Mouse (Mus musculus) forebrain, postnatal 0 days (tissue): ENCODE measurements around the gene Hoxa5. TPM values are rescaled to one million over a fixed set of nuclear protein-coding genes. Genes with fewer than 3 reads are reported as not detected.

ENCODE experiments used
- ATAC-seq: fragments of 200-750 bp; cut with Nextera tagmentation; 2 replicates; pipeline ENCODE4 v1.8.0; 2017; ENCODE audit warnings: mild to moderate bottlenecking, moderate library complexity
- DNase-seq: peaks from one replicate; pipeline ENCODE4 v3.0.0-alpha.2; 2015
- H3K27ac ChIP-seq: fragments of 300-500 bp; sonication (generic); 2 replicates; pipeline ENCODE4 v1.5.1; 2014; ENCODE audit warnings: low read depth, mild to moderate bottlenecking, antibody characterized with exemption, low read length, moderate library complexity, mixed read lengths
- H3K27me3 ChIP-seq: fragments of 300-500 bp; sonication (generic); 2 replicates; pipeline ENCODE4 v1.6.1; 2014; ENCODE audit warnings: mild to moderate bottlenecking, low read length, mixed read lengths; ENCODE audit not compliant: insufficient read depth
- H3K36me3 ChIP-seq: fragments of 300-500 bp; sonication (generic); 2 replicates; pipeline ENCODE4 v1.6.1; 2014; ENCODE audit warnings: mild to moderate bottlenecking, moderate library complexity; ENCODE audit not compliant: insufficient read depth
- H3K4me1 ChIP-seq: fragments of 300-500 bp; sonication (generic); 2 replicates; pipeline ENCODE4 v1.6.1; 2014; ENCODE audit warnings: antibody characterized with exemption; ENCODE audit not compliant: insufficient read depth
- H3K4me2 ChIP-seq: fragments of 300-500 bp; sonication (generic); 2 replicates; pipeline ENCODE4 v1.6.1; 2014; ENCODE audit warnings: low read depth, mild to moderate bottlenecking, moderate library complexity
- H3K4me3 ChIP-seq: fragments of 300-500 bp; sonication (generic); 2 replicates; pipeline ENCODE4 v1.5.1; 2014; ENCODE audit warnings: low read depth, low read length, mixed read lengths
- H3K9ac ChIP-seq: fragments of 300-500 bp; sonication (generic); 2 replicates; pipeline ENCODE4 v1.6.1; 2014; ENCODE audit warnings: mild to moderate bottlenecking
- H3K9me3 ChIP-seq: fragments of 300-500 bp; sonication (generic); 2 replicates; pipeline ENCODE4 v1.6.1; 2016; ENCODE audit warnings: low read length
- CTCF ChIP-seq: sonication (generic); IDR thresholded peaks from 2 replicates; pipeline ENCODE4 v1.5.1; 2016; ENCODE audit warnings: antibody characterized with exemption, control low read depth, low read depth
- WGBS: fragments of 180-500 bp; shearing (Covaris S2); extraction: QIAGEN DNeasy Blood & Tissue Kit; methylation state at CpG from one replicate; pipeline ENCODE4 v1.1.7; 2014; 5-methylcytosine and 5-hydroxymethylcytosine counted together
- polyA plus RNA-seq: library from polyadenylated mRNA; unstranded; fragments of >200 nt; fragmentation: Nextera tagmentation; extraction: Ambion mirVana; gene quantifications from 2 replicates; pipeline ENCODE4 v1.2.1, GENCODE M21; 2015
- total RNA-seq: library from RNA; depleted of rRNA; stranded (reverse); fragments of >200 nt; gene quantifications from 2 replicates; pipeline ENCODE4 v1.2.3, GENCODE M21; 2014

The Hoxa5 gene
- total and polyA plus RNA-seq, 2 experiments from 2014 or later, result not detected

- ATAC-seq (no peak), DNase-seq (no peak)
- no peak overlapping the region for H3K9ac ChIP-seq
- no peak for TF ChIP-seq CTCF
- no peaks in the 10 kb centered on the region for H3K36me3 ChIP-seq
- WGBS, result under 1% methylated on average over 9 of the region's 9 CpGs
- no peak overlapping the region for H3K4me3 ChIP-seq
- H3K27ac ChIP-seq, result no peak overlapping the region
- H3K4me2 ChIP-seq, result no peak overlapping the region
- H3K4me1 ChIP-seq, result no peaks in the 10 kb centered on the region
- peaks cover 95% of the 10 kb centered on the region for H3K27me3 ChIP-seq
- H3K9me3 ChIP-seq, result no peaks in the 10 kb centered on the region
Observed at GRCm38 (mm10) chr6:52177806-52178205, 26.6 kb downstream of the Hoxa5 start.

DNA sequence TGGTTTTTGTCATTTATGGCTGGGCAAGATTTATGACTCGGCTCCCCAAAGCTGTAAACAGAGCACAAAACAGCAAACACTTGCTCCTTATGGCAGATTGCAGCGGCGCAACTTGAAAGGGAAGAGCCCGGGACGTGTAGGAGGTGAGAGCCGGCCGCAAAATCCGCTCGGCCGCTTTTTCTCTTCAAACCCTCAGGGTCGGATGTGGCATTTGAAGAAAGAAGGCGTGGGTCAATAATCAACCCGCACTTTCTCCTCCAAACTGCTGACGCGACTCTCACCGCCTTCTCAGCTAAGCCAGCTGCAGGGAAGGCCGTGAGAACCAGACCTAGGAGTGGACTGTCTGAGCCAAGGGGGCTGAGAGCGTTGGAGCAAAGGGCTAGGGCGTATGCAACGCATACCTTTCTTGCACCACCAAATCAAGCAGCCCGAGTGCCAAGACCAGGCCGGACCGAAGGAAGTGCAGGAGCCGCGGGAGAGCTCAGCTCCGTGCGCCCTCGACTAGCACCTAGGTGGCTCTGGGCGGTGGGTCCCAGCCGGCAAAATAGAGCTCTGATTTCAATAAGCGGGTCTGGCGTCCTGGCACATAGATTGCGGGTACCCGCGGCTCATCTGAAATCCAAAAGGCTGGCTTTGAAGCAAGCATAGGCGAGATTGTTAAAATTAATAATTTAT is 27.2 kb downstream of the Hoxa5 start, which contains the start of gene 5730596B20Rik:
TSS of gene 5730596B20Rik (plus strand) at position 438 of the 675 bp plus-strand sequence.
- H3K4me1 ChIP-seq, result no peaks in the 10 kb centered on the region
- DNase-seq (no peak), ATAC-seq (no peak)
- H3K27ac ChIP-seq, result no peak within 1 kb of the TSS
- no peaks in the 10 kb centered on the region for H3K9me3 ChIP-seq
- no peak for TF ChIP-seq CTCF
- H3K9ac ChIP-seq, result no peak within 1 kb of the TSS
- peaks cover 95% of the 10 kb centered on the region for H3K27me3 ChIP-seq
- H3K36me3 ChIP-seq, result no peaks in the 10 kb centered on the region
- H3K4me3 ChIP-seq, result no peak within 1 kb of the TSS
- no peak within 1 kb of the TSS for H3K4me2 ChIP-seq
- WGBS, result 4% methylated on average over 36 of the region's 36 CpGs

GRCm38 (mm10) chr6:52176391-52176790 is 28.0 kb downstream of the Hoxa5 start:
- Histone ChIP-seq H3K4me3 (no peak overlapping the region), H3K27ac (no peak overlapping the region), H3K9me3 (no peaks in the 10 kb centered on the region), H3K9ac (no peak overlapping the region), H3K4me1 (no peaks in the 10 kb centered on the region), H3K4me2 (no peak overlapping the region), H3K36me3 (no peaks in the 10 kb centered on the region), H3K27me3 (peaks cover 95% of the 10 kb centered on the region)
- DNase-seq (no peak), ATAC-seq (no peak)
- TF ChIP-seq CTCF, result no peak
- WGBS, result 2% methylated on average over 6 of the region's 6 CpGs

GRCm38 (mm10) chr6:52175864-52176263 is 28.5 kb downstream of the Hoxa5 start:
- no peak overlapping the region for H3K4me2 ChIP-seq

DNA sequence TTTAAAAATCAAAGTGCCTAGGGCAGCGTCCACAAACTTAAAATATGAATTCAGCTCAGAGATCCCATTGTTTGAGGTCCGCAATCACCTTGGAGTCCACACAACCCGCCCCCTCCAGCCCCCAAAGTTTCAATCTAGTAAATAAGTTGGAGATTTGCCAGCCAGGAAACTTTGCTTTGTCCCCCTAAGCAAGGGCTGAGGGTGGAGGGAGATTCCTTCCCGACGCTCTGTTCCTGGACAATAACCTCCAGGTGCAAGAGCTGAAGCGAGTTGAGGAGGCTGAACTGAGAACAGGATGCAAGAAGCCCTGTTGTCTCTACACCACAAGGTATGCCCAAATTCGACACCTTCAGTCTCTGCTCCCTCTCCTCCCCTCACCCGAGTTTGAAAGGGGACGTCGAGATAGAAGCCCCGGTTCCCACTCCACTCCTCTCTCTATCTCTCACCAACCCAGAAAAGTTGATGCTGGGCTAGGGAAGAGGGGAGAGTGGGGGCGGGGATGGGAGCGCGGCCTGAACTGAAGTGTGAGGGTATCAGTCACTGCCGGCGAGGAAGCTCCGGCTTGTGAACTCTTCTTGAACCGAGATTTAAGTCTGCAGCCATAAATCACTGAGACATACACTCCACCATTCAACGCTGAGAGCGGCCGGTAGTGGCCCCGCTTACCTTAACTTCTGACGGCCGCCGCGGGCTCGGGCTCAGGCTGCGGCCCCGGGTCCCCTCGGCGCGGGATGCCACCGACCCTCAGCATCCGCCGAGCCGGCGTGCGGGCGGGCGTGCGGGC is 29.2 kb downstream of the Hoxa5 start:
- 1% methylated on average over 41 of the region's 41 CpGs for WGBS
- no peak overlapping the region for H3K27ac ChIP-seq
- H3K27me3 ChIP-seq, result peaks cover 95% of the 10 kb centered on the region
- DNase-seq (no peak), ATAC-seq (no peak)
- no peaks in the 10 kb centered on the region for H3K36me3 ChIP-seq
- no peak overlapping the region for H3K4me2 ChIP-seq
- no peaks in the 10 kb centered on the region for H3K9me3 ChIP-seq
- no peak overlapping the region for H3K9ac ChIP-seq
- no peaks in the 10 kb centered on the region for H3K4me1 ChIP-seq
- H3K4me3 ChIP-seq, result no peak overlapping the region
- TF ChIP-seq CTCF, result no peak

More at GRCm38 (mm10) chr6:52175864-52176263, 28.5 kb downstream of the Hoxa5 start:
- Histone ChIP-seq H3K27me3 (peaks cover 95% of the 10 kb centered on the region), H3K9ac (no peak overlapping the region), H3K9me3 (no peaks in the 10 kb centered on the region), H3K27ac (no peak overlapping the region), H3K4me3 (no peak overlapping the region), H3K4me1 (no peaks in the 10 kb centered on the region), H3K36me3 (no peaks in the 10 kb centered on the region)
- TF ChIP-seq CTCF, result no peak
- 7% methylated on average over 22 of the region's 35 CpGs for WGBS
- ATAC-seq (no peak), DNase-seq (no peak)

GRCm38 (mm10) chr6:52173648-52174047 is 30.7 kb downstream of the Hoxa5 start:
- DNase-seq (no peak), ATAC-seq (no peak)
- Histone ChIP-seq H3K4me3 (no peak overlapping the region), H3K9ac (no peak overlapping the region), H3K9me3 (no peaks in the 10 kb centered on the region), H3K27ac (no peak overlapping the region), H3K4me2 (no peak overlapping the region), H3K4me1 (no peaks in the 10 kb centered on the region), H3K27me3 (peaks cover 92% of the 10 kb centered on the region), H3K36me3 (no peaks in the 10 kb centered on the region)
- TF ChIP-seq CTCF, result no peak
- WGBS, result 8% methylated on average over 4 of the region's 4 CpGs

GRCm38 (mm10) chr6:52172501-52172900 is 31.9 kb downstream of the Hoxa5 start:
- under 1% methylated on average over 35 of the region's 35 CpGs for WGBS
- no peaks in the 10 kb centered on the region for H3K9me3 ChIP-seq
- H3K9ac ChIP-seq, result no peak overlapping the region
- H3K36me3 ChIP-seq, result no peaks in the 10 kb centered on the region
- DNase-seq, result no peak
- TF ChIP-seq CTCF, result no peak
- H3K4me3 ChIP-seq, result no peak overlapping the region
- no peak overlapping the region for H3K27ac ChIP-seq
- H3K27me3 ChIP-seq, result peaks cover 93% of the 10 kb centered on the region
- ATAC-seq, result no peak; the same call in 1 of the 2 replicates
- no peak overlapping the region for H3K4me2 ChIP-seq
- H3K4me1 ChIP-seq, result no peaks in the 10 kb centered on the region
